In the genomic region with DNA sequence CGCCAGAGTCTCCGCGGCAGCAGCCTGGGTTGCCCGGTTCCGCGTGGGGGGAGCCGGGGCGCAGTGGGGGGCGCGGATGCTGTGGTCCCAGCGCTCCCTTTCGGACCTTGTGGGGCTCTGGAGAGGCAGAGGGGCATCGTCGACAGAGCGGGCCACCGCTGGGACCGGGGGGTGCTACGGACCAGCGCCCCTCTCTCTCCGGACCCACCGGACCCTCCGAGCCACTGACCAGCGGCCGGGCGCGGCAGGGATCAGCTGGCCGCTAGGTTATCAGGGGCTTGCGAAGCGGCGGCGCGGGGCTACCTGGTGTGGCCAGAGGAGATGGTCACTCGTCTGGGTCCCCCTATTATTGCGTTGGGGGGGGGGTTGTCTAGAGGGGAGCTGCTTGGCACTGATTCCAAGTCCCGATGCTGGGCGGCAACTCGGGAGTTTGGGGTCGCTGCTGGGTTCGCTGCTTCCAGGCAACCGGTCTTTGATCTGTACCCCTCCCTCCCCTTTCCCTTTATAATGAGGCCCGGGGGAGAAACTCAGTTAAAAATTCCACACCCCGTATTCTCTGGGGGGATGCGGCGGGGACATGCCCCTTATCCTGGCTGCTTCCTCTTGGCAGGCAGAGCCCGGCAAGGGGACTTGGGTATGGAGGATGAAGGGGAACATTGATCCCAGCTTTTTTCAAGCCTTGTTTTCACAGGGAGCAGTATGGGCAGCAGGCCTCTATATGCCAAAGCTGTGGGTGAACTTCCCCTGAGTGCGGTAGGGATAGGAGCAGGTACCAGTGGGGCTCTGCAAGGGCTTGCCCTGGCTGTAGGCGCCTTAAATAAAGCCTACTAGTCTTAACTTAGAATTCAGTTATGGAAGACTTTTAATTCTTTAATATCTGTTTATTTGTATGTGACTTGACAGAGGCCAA, we compare ENCODE assay signal across 10 mouse cellular contexts. TPM values are rescaled to one million over a fixed set of nuclear protein-coding genes. Genes with fewer than 3 reads are reported as not detected.
DNase-seq lines count a peak whose midpoint lies in the region; ATAC-seq lines count a peak whose summit lies in the region.
"Had no signal": no experiment of that assay in that cellular context is flagged by ENCODE, and none has a peak within 500 bp of the region (broad histone marks: within the 10 kb centered on the region; RNA-seq: fewer than 3 reads in every experiment).

No protein-coding gene starts in this region.

- peaks cover 66% of the 10 kb centered on the region for H3K27me3 ChIP-seq in heart, embryonic 13.5 days (replicated peaks)
- H3K27me3 ChIP-seq in forebrain, embryonic 12.5 days, result peaks cover 15% of the 10 kb centered on the region
- no peaks in the 10 kb centered on the region for H3K27me3 ChIP-seq in neural tube, embryonic 13.5 days
- H3K27me3 ChIP-seq: CH12.LX had no signal

- H3K4me2 ChIP-seq in heart, embryonic 13.5 days, result peak overlapping the region; percentile 86
- H3K4me2 ChIP-seq in forebrain, embryonic 12.5 days, result peak overlapping the region; percentile 73
- H3K4me2 ChIP-seq in neural tube, embryonic 13.5 days, result peak overlapping the region; percentile 72

- DNase-seq in heart, adult 8-10 months (ENCODE audit: low spot score), result no peak
- peak; percentile 55 for DNase-seq in brain, adult 2 months (ENCODE audit: low read depth, low spot score)
- DNase-seq in left cerebral cortex, postnatal 25 days (ENCODE audit: low spot score in 2 of 2), result peak; percentile 18 to 30
- no peak for DNase-seq in gastrocnemius, postnatal 36 days
- no peak for DNase-seq in ovary, adult 18-20 months (ENCODE audit: low spot score)

- 0 out of 2 replicates have a peak, but pooled peaks cover 1% of the 10 kb centered on the region for H3K9me3 ChIP-seq in heart, embryonic 13.5 days
- H3K9me3 ChIP-seq in forebrain, embryonic 12.5 days, result no peaks in the 10 kb centered on the region
- no peaks in the 10 kb centered on the region for H3K9me3 ChIP-seq in neural tube, embryonic 13.5 days

- ATAC-seq in heart, embryonic 13.5 days (ENCODE audit: extremely low read depth, insufficient number of reproducible peaks, low FRiP score, low TSS enrichment), result no peak
- peak; percentile 27 for ATAC-seq in forebrain, embryonic 12.5 days (ENCODE audit: low FRiP score)
- ATAC-seq in neural tube, embryonic 13.5 days (ENCODE audit: low read depth), result no peak; the same call in 1 of the 2 replicates

- peaks cover 11% of the 10 kb centered on the region for H3K4me1 ChIP-seq in heart, embryonic 13.5 days
- H3K4me1 ChIP-seq in forebrain, embryonic 12.5 days, result peaks cover 38% of the 10 kb centered on the region
- H3K4me1 ChIP-seq in neural tube, embryonic 13.5 days (replicated peaks), result peaks cover 55% of the 10 kb centered on the region

- no peaks in the 10 kb centered on the region for H3K36me3 ChIP-seq in heart, embryonic 13.5 days
- H3K36me3 ChIP-seq in forebrain, embryonic 12.5 days (replicated peaks), result no peaks in the 10 kb centered on the region
- H3K36me3 ChIP-seq in neural tube, embryonic 13.5 days, result no peaks in the 10 kb centered on the region

- peak overlapping the region; percentile 56 for H3K4me3 ChIP-seq in heart, embryonic 13.5 days
- peak overlapping the region; percentile 85 for H3K4me3 ChIP-seq in forebrain, embryonic 12.5 days (replicated peaks)
- peak overlapping the region; percentile 64 for H3K4me3 ChIP-seq in neural tube, embryonic 13.5 days

- intact Hi-C loops in left cerebral cortex, postnatal 25 days (cut with DNase I), result loop anchor here (5.0 kb wide), 4 partner anchors 65 to 145 kb away; no protein-coding TSS in a partner anchor
- intact Hi-C loops in gastrocnemius, postnatal 36 days (cut with DNase I), result loop anchor here (5.0 kb wide), 1 partner anchor 240 kb away; no protein-coding TSS in a partner anchor

- no peak overlapping the region for H3K27ac ChIP-seq in heart, embryonic 13.5 days (replicated peaks)
- H3K27ac ChIP-seq in forebrain, embryonic 12.5 days, result peak overlapping the region; percentile 94
- peak overlapping the region; percentile 97 for H3K27ac ChIP-seq in neural tube, embryonic 13.5 days (replicated peaks)

- WGBS in heart, embryonic 13.5 days, result 2% methylated on average over 40 of the region's 47 CpGs
- WGBS in forebrain, embryonic 12.5 days, result under 1% methylated on average over 45 of the region's 47 CpGs
- WGBS in neural tube, embryonic 13.5 days, result 1% methylated on average over 32 of the region's 47 CpGs

- peak overlapping the region; percentile 70 for H3K9ac ChIP-seq in heart, embryonic 13.5 days
- peak overlapping the region; percentile 96 for H3K9ac ChIP-seq in forebrain, embryonic 12.5 days
- H3K9ac ChIP-seq in neural tube, embryonic 13.5 days, result peak overlapping the region; percentile 97

RNA-seq across cellular contexts. Expression of a gene that starts 1.0 kb away (rescaled TPM):
- 0.55 and 1.3 TPM in 2 replicates for polyA plus RNA-seq in heart, embryonic 13.5 days (2015; fragmentation: Nextera tagmentation; extraction: Ambion mirVana)
- 1 to 10 TPM; 1.1 to 1.9 (median 1.4) TPM for total RNA-seq in heart, adult 8-10 months (2022)
- 101 and 106 TPM in 2 replicates for polyA plus RNA-seq in forebrain, embryonic 12.5 days (2016; fragmentation: Nextera tagmentation; extraction: Ambion mirVana)
- 100 to 1,000 TPM; 246 to 248 TPM for total RNA-seq in left cerebral cortex, postnatal 25 days (2021)
- polyA plus RNA-seq in neural tube, embryonic 13.5 days (2015; fragmentation: Nextera tagmentation; extraction: Ambion mirVana), result 132 and 141 TPM in 2 replicates
- under 1 TPM in 1 of 2 experiments, not detected in 1; 0.15 TPM for total RNA-seq in gastrocnemius, postnatal 36 days (2021)
- total RNA-seq: CH12.LX; common myeloid progenitor, adult 5-6 weeks had no signal

Comparison
In these comparisons a context has a peak if more than half of its experiments do, and no peak if none do; other contexts are left out.
1. DNase-seq: peak in brain, adult 2 months (single experiment) and left cerebral cortex, postnatal 25 days (2 of 2); none in heart, adult 8-10 months (single experiment), gastrocnemius, postnatal 36 days (0 of 2) and ovary, adult 18-20 months (single experiment).
2. RNA of a gene that starts 1.0 kb away (total RNA-seq): 246 to 248 TPM in left cerebral cortex, postnatal 25 days; 1.1 to 1.9 TPM in heart, adult 8-10 months and 0.15 TPM in gastrocnemius, postnatal 36 days; every median in the first group is over 10 times any median in the second.
3. Peak in every context shown above with its lines, with median percentiles within 50 percentile points of each other: H3K4me2 ChIP-seq, H3K4me3 ChIP-seq and H3K9ac ChIP-seq.